Mouse (Mus musculus) left cerebral cortex, postnatal 25 days (tissue): ENCODE results near the gene Zfp281. TPM values are rescaled to one million over a fixed set of nuclear protein-coding genes. Genes with fewer than 3 reads are reported as not detected.

Source experiments
- DNase-seq, 2 experiments: peaks; one replicate each; pipeline ENCODE4 v3.0.0; 2022; ENCODE audit warnings: low spot score in 2 of 2, mixed read lengths in 1 of 2
- intact Hi-C: fragments of 180-260 bp; cut with DNase I; formaldehyde crosslinking; loops from one replicate; pipeline ENCODE4 v1.15.1; 2025
- total RNA-seq, 2 experiments: library from RNA; stranded (reverse); gene quantifications; 2 replicates each; pipeline ENCODE4 v1.2.3; 2021

Zfp281 gene
- total RNA-seq, 2 experiments from 2014 or later = 35.0 to 35.7 TPM

GRCm38 (mm10) chr1:136675736-136676444 is 51.2 kb downstream of the Zfp281 start:
- DNase-seq = peak in 1 of 2 experiments; percentile 63
- intact Hi-C loops = loop anchor here (5.0 kb wide), 1 partner anchor 56 kb away; no protein-coding TSS in a partner anchor

GRCm38 (mm10) chr1:136676445-136676755 is 51.7 kb downstream of the Zfp281 start:
- intact Hi-C loops = loop anchor here (5.0 kb wide), 1 partner anchor 56 kb away; no protein-coding TSS in a partner anchor
- DNase-seq = no peak

GRCm38 (mm10) chr1:136677847-136678325 is 53.2 kb downstream of the Zfp281 start:
- intact Hi-C loops = loop anchor here (5.0 kb wide), 1 partner anchor 54 kb away; no protein-coding TSS in a partner anchor
- DNase-seq = no peak

GRCm38 (mm10) chr1:136678836-136679235 is 54.1 kb downstream of the Zfp281 start:
- DNase-seq = no peak
- intact Hi-C loops = loop anchor here (5.0 kb wide), 1 partner anchor 53 kb away; no protein-coding TSS in a partner anchor

Other genes with a start within 250 kb of the Zfp281 start
- 1 to 10 TPM; 8.5 to 9.1 TPM for gene Ddx59, start 209.6 kb upstream of the Zfp281 start, total RNA-seq
- gene Kif14, start 158.6 kb upstream of the Zfp281 start, total RNA-seq = under 1 TPM; 0.09 to 0.25 TPM